Mouse (Mus musculus): ENCODE data around the gene Prdx5. TPM values are rescaled to one million over a fixed set of nuclear protein-coding genes. Genes with fewer than 3 reads are reported as not detected.
A peak's percentile ranks its signal among the peaks of the same experiment; 100 is the strongest.

Gene Prdx5
- polyA plus RNA-seq, 1 experiment from 2014 or later = 154 TPM

- H3K36me3 ChIP-seq (replicated peaks) = 0 out of 2 replicates have a peak, but pooled peaks cover 3% of the 10 kb centered on the region
- 11% methylated on average over 4 of the region's 4 CpGs for WGBS
- peak overlapping the region; percentile 47; the same call in 1 of the 2 replicates for H3K4me3 ChIP-seq
- DNase-seq (ENCODE audit: extremely low spot score, low spot score) = no peak
- H3K27ac ChIP-seq = no peak overlapping the region
- peaks cover 90% of the 10 kb centered on the region for H3K27me3 ChIP-seq (ENCODE audit: poor library complexity, severe bottlenecking)
- no peaks in the 10 kb centered on the region for H3K9me3 ChIP-seq
- peaks cover 23% of the 10 kb centered on the region for H3K4me1 ChIP-seq
Measured at GRCm38 (mm10) chr19:6933102-6933435, 23.2 kb upstream of the Prdx5 start.

GRCm38 (mm10) chr19:6932018-6932417, 22.1 kb upstream of the Prdx5 start:
- Histone ChIP-seq H3K27ac (no peak overlapping the region), H3K9me3 (no peaks in the 10 kb centered on the region), H3K36me3 (replicated peaks) (no peaks in the 10 kb centered on the region), H3K4me1 (peaks cover 32% of the 10 kb centered on the region), H3K4me3 (no peak overlapping the region), H3K27me3 (ENCODE audit: poor library complexity, severe bottlenecking) (peaks cover 95% of the 10 kb centered on the region)
- WGBS = 44% methylated on average over 1 of the region's 1 CpGs
- DNase-seq (ENCODE audit: extremely low spot score, low spot score) = no peak

GRCm38 (mm10) chr19:6931002-6931401, 21.1 kb upstream of the Prdx5 start:
- 0% methylated on average over 2 of the region's 2 CpGs for WGBS
- Histone ChIP-seq H3K36me3 (replicated peaks) (no peaks in the 10 kb centered on the region), H3K4me3 (no peak overlapping the region), H3K27me3 (ENCODE audit: poor library complexity, severe bottlenecking) (peaks cover 100% of the 10 kb centered on the region), H3K4me1 (peaks cover 39% of the 10 kb centered on the region), H3K9me3 (0 out of 2 replicates have a peak, but pooled peaks cover 2% of the 10 kb centered on the region), H3K27ac (no peak overlapping the region)
- DNase-seq (ENCODE audit: extremely low spot score, low spot score) = no peak

GRCm38 (mm10) chr19:6928080-6928479, 18.2 kb upstream of the Prdx5 start:
- 0 out of 2 replicates have a peak, but pooled peaks cover 3% of the 10 kb centered on the region for H3K9me3 ChIP-seq
- 10% methylated on average over 9 of the region's 9 CpGs for WGBS
- no peak overlapping the region for H3K27ac ChIP-seq
- H3K27me3 ChIP-seq (ENCODE audit: poor library complexity, severe bottlenecking) = peaks cover 100% of the 10 kb centered on the region
- no peak overlapping the region for H3K4me3 ChIP-seq
- H3K36me3 ChIP-seq (replicated peaks) = no peaks in the 10 kb centered on the region
- no peak for DNase-seq (ENCODE audit: extremely low spot score, low spot score)
- peaks cover 40% of the 10 kb centered on the region for H3K4me1 ChIP-seq

- Histone ChIP-seq H3K9me3 (0 out of 2 replicates have a peak, but pooled peaks cover 3% of the 10 kb centered on the region), H3K27me3 (ENCODE audit: poor library complexity, severe bottlenecking) (peaks cover 97% of the 10 kb centered on the region), H3K27ac (no peak overlapping the region), H3K4me1 (peaks cover 47% of the 10 kb centered on the region), H3K4me3 (peak overlapping the region; percentile 43), H3K36me3 (replicated peaks) (no peaks in the 10 kb centered on the region)
- WGBS = 10% methylated on average over 26 of the region's 26 CpGs
- DNase-seq (ENCODE audit: extremely low spot score, low spot score) = no peak
Measured at GRCm38 (mm10) chr19:6926559-6927255, 16.8 kb upstream of the Prdx5 start.

GRCm38 (mm10) chr19:6925611-6926329, 15.9 kb upstream of the Prdx5 start:
- Histone ChIP-seq H3K36me3 (replicated peaks) (no peaks in the 10 kb centered on the region), H3K27ac (no peak overlapping the region), H3K27me3 (ENCODE audit: poor library complexity, severe bottlenecking) (peaks cover 87% of the 10 kb centered on the region), H3K9me3 (0 out of 2 replicates have a peak, but pooled peaks cover 3% of the 10 kb centered on the region), H3K4me1 (peaks cover 50% of the 10 kb centered on the region), H3K4me3 (peak overlapping the region; percentile 27; the same call in 1 of the 2 replicates)
- DNase-seq (ENCODE audit: extremely low spot score, low spot score) = no peak
- 3% methylated on average over 40 of the region's 40 CpGs for whole genome bisulfite sequencing

- H3K4me1 ChIP-seq = peaks cover 55% of the 10 kb centered on the region
- H3K36me3 ChIP-seq (replicated peaks) = no peaks in the 10 kb centered on the region; the same call in 1 of the 2 replicates
- H3K27ac ChIP-seq = no peak within 1 kb of the TSS
- DNase-seq (ENCODE audit: extremely low spot score, low spot score) = no peak
- WGBS = 7% methylated on average over 9 of the region's 9 CpGs
- 0 out of 2 replicates have a peak, but pooled peaks cover 3% of the 10 kb centered on the region for H3K9me3 ChIP-seq
- H3K27me3 ChIP-seq (ENCODE audit: poor library complexity, severe bottlenecking) = peaks cover 82% of the 10 kb centered on the region
- H3K4me3 ChIP-seq = peak within 1 kb of the TSS; percentile 27
Measured at GRCm38 (mm10) chr19:6925307-6925573, 15.3 kb upstream of the Prdx5 start, which contains the start of gene Catsperz. Catsperz (minus strand) TSS chr19:6925380.

- 3% methylated on average over 39 of the region's 39 CpGs for WGBS
- H3K27ac ChIP-seq = no peak overlapping the region
- no peaks in the 10 kb centered on the region; the same call in 1 of the 2 replicates for H3K36me3 ChIP-seq (replicated peaks)
- peaks cover 61% of the 10 kb centered on the region for H3K4me1 ChIP-seq
- peak overlapping the region; percentile 27 for H3K4me3 ChIP-seq
- peak; percentile 74 for DNase-seq (ENCODE audit: extremely low spot score, low spot score)
- 0 out of 2 replicates have a peak, but pooled peaks cover 3% of the 10 kb centered on the region for H3K9me3 ChIP-seq
- peaks cover 77% of the 10 kb centered on the region for H3K27me3 ChIP-seq (ENCODE audit: poor library complexity, severe bottlenecking)
Measured at GRCm38 (mm10) chr19:6924461-6925306, 14.8 kb upstream of the Prdx5 start.

- DNase-seq (ENCODE audit: extremely low spot score, low spot score) = no peak
- Histone ChIP-seq H3K9me3 (0 out of 2 replicates have a peak, but pooled peaks cover 3% of the 10 kb centered on the region), H3K27ac (no peak overlapping the region), H3K36me3 (replicated peaks) (peaks cover 2% of the 10 kb centered on the region; the same call in 1 of the 2 replicates), H3K4me3 (peak overlapping the region; percentile 81; the same call in 1 of the 2 replicates), H3K27me3 (ENCODE audit: poor library complexity, severe bottlenecking) (peaks cover 61% of the 10 kb centered on the region), H3K4me1 (peaks cover 59% of the 10 kb centered on the region)
- WGBS = 59% methylated on average over 6 of the region's 6 CpGs
Measured at GRCm38 (mm10) chr19:6922901-6923735, 13.2 kb upstream of the Prdx5 start.

- Histone ChIP-seq H3K9me3 (0 out of 2 replicates have a peak, but pooled peaks cover 3% of the 10 kb centered on the region), H3K27me3 (ENCODE audit: poor library complexity, severe bottlenecking) (peaks cover 49% of the 10 kb centered on the region), H3K27ac (peak within 1 kb of the TSS; percentile 94), H3K36me3 (replicated peaks) (peaks cover 3% of the 10 kb centered on the region; the same call in 1 of the 2 replicates), H3K4me1 (peaks cover 49% of the 10 kb centered on the region), H3K4me3 (peak within 1 kb of the TSS; percentile 81)
- DNase-seq (ENCODE audit: extremely low spot score, low spot score) = peak; percentile 100
- 1% methylated on average over 66 of the region's 66 CpGs for WGBS
Measured at GRCm38 (mm10) chr19:6921647-6922567, 12.0 kb upstream of the Prdx5 start, which contains the start of gene Esrra. Esrra (minus strand) TSS chr19:6921813.

All from forebrain, embryonic 10.5 days (tissue).